Mouse (Mus musculus) gastrocnemius, adult 2 months (tissue): ENCODE measurements around the gene H2afx. TPM values are rescaled to one million over a fixed set of nuclear protein-coding genes. Genes with fewer than 3 reads are reported as not detected.

ENCODE experiments used
- DNase-seq: peaks from one replicate; pipeline ENCODE4 v3.0.0; 2022
- H3K27ac ChIP-seq: fragments of 200-600 bp; 2 replicates; pipeline ENCODE4 v1.8.1; 2022; ENCODE audit warnings: mild to moderate bottlenecking
- H3K4me3 ChIP-seq: fragments of 200-600 bp; 2 replicates; pipeline ENCODE4 v1.8.1; 2022; ENCODE audit warnings: mild to moderate bottlenecking, moderate library complexity
- CTCF ChIP-seq: fragments of 200-600 bp; IDR thresholded peaks from 2 replicates; pipeline ENCODE4 v1.8.1; 2022; ENCODE audit warnings: antibody characterized with exemption, mild to moderate bottlenecking, moderate library complexity
- intact Hi-C: fragments of 180-260 bp; cut with DNase I; formaldehyde crosslinking; loops from one replicate; pipeline ENCODE4 v1.15.1; 2025
- total RNA-seq, 2 experiments: library from RNA; stranded (reverse); gene quantifications; 2 replicates each; pipeline ENCODE4 v1.2.3; 2021

Gene H2afx
- total RNA-seq, 2 experiments from 2014 or later = 8.4 to 8.7 TPM

DNA sequence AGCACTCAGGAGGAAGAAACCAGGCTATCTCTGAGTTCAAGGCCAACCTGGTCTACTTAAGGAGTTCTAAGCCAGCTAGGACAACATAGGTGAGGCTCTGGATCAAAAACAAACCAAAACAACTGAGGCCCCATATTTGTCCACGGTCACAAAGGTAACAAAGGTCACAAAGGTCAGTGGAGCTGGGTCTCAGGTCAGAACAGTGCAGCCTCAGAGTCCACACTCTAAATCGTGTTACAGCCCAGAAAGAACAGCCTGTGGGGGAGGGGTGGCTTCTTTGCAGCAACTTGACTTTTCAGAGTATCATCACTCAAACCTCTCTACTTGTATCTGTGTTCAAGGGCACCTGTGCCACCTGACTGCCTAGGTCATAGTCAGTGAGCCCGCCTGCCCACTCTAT is 24.7 kb upstream of the H2afx start:
- TF ChIP-seq CTCF = no peak
- intact Hi-C loops = no loop called here
- Histone ChIP-seq H3K4me3 (no peak overlapping the region), H3K27ac (peak overlapping the region; percentile 81; the same call in 1 of the 2 replicates)
- no peak for DNase-seq

GRCm38 (mm10) chr9:44310750-44311135 is 23.8 kb upstream of the H2afx start:
- Histone ChIP-seq H3K4me3 (peak overlapping the region; percentile 53), H3K27ac (peak overlapping the region; percentile 81)
- no peak for DNase-seq
- no peak for TF ChIP-seq CTCF
- intact Hi-C loops = no loop called here

- intact Hi-C loops = no loop called here
- DNase-seq = no peak
- peak overlapping the region; percentile 53 for H3K4me3 ChIP-seq
- no peak for TF ChIP-seq CTCF
- H3K27ac ChIP-seq = peak overlapping the region; percentile 81
Measured at GRCm38 (mm10) chr9:44311136-44312134, 23.1 kb upstream of the H2afx start.

DNA sequence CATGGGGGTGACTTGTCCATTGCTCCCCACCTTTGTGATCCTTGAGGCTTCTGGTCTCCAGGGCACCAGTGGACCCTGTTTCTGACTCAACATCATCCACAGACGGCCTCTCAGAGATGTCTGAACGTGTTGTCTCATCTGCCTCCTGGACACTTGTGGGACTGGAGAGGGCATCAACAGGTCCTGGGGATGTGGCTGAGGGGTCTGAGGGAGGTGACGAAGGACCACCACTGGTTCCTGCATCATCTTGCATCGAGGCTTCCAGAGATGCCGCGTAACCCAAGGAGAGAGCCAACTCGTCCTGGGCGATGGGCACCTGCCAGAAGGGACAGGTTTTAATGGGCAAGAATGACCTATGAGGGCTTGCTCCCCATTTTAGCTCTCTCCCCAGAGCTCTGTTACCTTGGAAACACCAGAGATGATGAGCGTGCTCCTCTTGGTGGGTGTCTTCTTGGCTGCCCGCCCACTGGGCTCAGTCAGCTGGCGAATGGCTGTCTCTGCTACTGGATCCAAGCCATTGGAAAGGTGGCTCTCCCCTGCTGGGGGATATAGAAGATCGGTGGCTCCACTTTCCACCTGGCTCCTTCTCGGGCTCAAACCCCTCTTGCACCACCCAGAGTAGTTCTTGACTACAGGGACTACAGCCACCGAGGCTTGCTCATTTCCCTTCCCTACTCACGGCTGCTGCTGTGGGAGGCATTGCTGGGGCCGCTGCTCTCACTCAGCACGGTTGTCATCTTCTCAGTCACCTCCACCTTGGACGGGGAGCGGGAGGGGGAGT is 20.8 kb upstream of the H2afx start:
- TF ChIP-seq CTCF = no peak
- intact Hi-C loops = no loop called here
- no peak overlapping the region for H3K4me3 ChIP-seq
- no peak for DNase-seq
- no peak overlapping the region for H3K27ac ChIP-seq

- Histone ChIP-seq H3K27ac (no peak overlapping the region), H3K4me3 (no peak overlapping the region)
- intact Hi-C loops = no loop called here
- TF ChIP-seq CTCF = no peak
- DNase-seq = no peak
Measured at GRCm38 (mm10) chr9:44314257-44314547, 20.3 kb upstream of the H2afx start.

DNA sequence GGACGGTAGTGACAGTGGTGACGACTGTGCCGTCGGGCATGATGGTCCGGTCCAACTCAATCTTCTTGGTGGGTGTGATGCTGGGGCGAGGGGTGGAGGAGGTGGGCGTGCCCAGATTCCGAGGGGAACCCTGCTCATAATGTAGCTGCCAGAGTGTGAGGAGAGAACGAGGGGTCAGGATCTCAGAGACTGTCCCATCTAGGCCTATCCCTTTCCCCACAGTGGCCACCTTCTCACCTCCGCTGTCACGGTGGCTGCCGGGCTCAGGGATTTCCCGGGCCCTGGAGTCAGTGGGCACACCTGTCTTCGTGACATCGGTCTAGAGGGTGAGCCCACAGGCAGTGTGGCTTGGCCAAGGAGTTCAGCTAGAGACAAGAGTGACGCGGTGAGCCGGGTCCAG is 19.6 kb upstream of the H2afx start:
- TF ChIP-seq CTCF = no peak
- H3K27ac ChIP-seq = no peak overlapping the region
- DNase-seq = no peak
- intact Hi-C loops = no loop called here
- H3K4me3 ChIP-seq = no peak overlapping the region

- Histone ChIP-seq H3K27ac (peak overlapping the region; percentile 93; the same call in 1 of the 2 replicates), H3K4me3 (peak overlapping the region; percentile 100)
- TF ChIP-seq CTCF = no peak
- DNase-seq = no peak
- intact Hi-C loops = no loop called here
Measured at GRCm38 (mm10) chr9:44317452-44317851, 17.0 kb upstream of the H2afx start.

DNA sequence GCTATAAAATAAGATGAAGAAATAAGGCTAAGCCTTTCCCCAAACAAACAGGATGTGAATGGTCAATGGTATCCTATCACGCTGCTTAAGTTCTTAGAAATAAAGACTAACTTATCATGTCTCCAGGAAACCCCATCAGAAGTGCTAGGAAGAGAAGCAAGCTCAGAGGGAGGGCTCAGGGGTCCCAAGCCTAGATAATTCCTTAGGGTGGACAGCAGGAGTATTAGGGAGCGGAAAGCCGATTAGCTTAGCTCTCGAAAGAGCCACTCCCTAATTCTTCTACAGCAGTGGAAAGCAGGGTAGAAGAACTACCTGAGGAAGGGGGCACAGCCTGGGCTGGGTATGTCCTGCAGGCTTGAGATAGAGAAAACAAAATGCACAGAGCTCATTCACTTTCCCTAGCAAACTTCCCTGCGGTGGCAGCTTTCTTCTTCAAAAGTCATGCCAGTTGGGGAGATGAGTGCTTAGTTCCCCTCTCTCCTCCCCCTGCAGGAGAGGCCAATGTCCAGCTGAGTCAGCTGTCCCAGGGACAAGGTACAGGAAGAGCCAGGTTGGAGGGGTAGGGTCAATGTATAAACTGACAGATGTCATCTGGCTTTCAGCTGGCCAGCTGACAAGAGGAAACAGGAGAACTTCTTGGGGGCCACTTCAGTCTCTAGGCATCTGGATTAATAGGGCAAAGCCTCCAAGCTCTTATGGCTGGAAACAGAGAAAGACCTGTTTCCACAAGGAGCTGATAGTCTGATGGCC is 16.2 kb upstream of the H2afx start:
- Histone ChIP-seq H3K4me3 (peak overlapping the region; percentile 100), H3K27ac (peak overlapping the region; percentile 93)
- intact Hi-C loops = no loop called here
- DNase-seq = no peak
- TF ChIP-seq CTCF = no peak

GRCm38 (mm10) chr9:44318826-44319095 is 15.7 kb upstream of the H2afx start:
- no peak for DNase-seq
- no peak for TF ChIP-seq CTCF
- intact Hi-C loops = no loop called here
- peak overlapping the region; percentile 100 for H3K4me3 ChIP-seq
- H3K27ac ChIP-seq = peak overlapping the region; percentile 93

DNA sequence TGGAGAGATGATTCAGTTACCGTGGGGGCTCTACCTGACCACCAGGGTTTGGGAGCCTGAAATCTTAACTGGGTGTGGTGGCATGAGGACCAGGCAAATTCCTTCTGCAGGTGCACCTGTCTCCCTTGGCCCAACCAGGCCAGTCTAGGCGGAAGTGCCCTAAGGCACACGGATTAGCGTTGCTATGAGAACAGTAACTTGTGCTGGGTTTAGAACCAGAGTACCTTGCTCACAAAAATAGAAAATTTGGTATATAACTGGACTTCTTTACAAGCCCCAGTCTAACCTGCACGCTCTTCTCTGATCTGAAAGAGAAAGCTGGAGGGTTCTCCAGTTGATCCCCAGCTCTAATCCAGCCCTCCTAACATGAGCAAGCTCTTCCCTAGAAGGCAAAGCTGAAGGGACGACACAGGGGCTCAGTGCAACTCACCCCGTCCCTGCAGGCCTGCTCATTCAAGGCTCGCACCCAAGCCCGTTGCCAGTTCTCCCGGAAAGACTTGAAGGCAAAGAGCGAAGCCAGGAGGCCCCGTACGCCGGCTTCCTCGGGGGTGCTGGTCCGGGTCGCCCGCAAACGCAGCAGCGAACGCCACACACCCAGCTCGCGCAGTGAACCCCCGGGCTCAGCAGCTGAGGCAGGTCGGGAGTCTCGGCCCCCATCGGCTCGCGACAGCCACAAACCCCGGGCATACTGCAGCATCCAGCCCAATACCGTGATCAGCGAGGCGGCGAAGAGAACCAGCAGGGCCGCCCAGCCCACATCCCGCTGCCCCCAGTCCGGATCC is 15.2 kb upstream of the H2afx start:
- peak; percentile 56 for DNase-seq
- peak overlapping the region; percentile 93 for H3K27ac ChIP-seq
- intact Hi-C loops = no loop called here
- peak overlapping the region; percentile 100 for H3K4me3 ChIP-seq
- no peak for TF ChIP-seq CTCF

GRCm38 (mm10) chr9:44319887-44320798 is 14.4 kb upstream of the H2afx start, which contains the start of gene C2cd2l:
TSS of gene C2cd2l (minus strand) at chr9:44320285.
- intact Hi-C loops = loop anchor here (1.0 kb wide), 1 partner anchor 14 kb away; the partner anchor contains the start of gene H2afx
- peak within 1 kb of the TSS; percentile 100 for H3K4me3 ChIP-seq
- TF ChIP-seq CTCF = no peak
- H3K27ac ChIP-seq = peak within 1 kb of the TSS; percentile 93
- peak; percentile 94 for DNase-seq
